Mouse (Mus musculus): Measurements from ENCODE around the gene Naa11.

DNA sequence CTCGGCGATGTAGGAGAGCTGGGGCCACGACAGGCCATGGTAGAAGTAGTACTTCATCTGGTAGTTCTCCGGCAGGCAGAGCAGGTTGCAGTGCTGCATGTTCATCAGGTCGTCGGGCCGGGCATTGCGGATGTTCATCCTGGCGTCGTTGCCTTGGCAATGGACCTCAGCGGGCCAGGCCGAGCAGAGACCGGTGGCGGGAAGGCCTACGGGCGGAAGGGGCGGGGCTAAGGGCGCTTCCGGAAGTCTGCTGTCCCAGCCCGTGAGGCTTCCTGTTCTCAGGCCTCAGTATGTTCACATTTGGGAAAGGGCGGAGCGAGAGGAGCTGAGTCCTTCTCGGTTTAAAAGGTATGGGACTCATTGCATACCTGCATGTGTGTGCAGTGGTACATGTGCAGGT is at the start of gene Naa11:
- TF ChIP-seq POLR2A (IDR thresholded peaks at IDR 0.05; ENCODE audit: extremely low read depth, insufficient read depth, low read length): no peak
- no peak for TF ChIP-seq CTCF (IDR thresholded peaks at IDR 0.05; ENCODE audit: extremely low read depth, insufficient read depth, low read length)

All from cortical plate, adult 2 months (tissue).